Mouse (Mus musculus): ENCODE data around the gene Nudt19.
"Not testable (repeated sequence)": the region's sequence is repeated elsewhere in the genome, so short reads cannot be mapped to it uniquely, and the experiment has no call there.

Nudt19 gene

DNA sequence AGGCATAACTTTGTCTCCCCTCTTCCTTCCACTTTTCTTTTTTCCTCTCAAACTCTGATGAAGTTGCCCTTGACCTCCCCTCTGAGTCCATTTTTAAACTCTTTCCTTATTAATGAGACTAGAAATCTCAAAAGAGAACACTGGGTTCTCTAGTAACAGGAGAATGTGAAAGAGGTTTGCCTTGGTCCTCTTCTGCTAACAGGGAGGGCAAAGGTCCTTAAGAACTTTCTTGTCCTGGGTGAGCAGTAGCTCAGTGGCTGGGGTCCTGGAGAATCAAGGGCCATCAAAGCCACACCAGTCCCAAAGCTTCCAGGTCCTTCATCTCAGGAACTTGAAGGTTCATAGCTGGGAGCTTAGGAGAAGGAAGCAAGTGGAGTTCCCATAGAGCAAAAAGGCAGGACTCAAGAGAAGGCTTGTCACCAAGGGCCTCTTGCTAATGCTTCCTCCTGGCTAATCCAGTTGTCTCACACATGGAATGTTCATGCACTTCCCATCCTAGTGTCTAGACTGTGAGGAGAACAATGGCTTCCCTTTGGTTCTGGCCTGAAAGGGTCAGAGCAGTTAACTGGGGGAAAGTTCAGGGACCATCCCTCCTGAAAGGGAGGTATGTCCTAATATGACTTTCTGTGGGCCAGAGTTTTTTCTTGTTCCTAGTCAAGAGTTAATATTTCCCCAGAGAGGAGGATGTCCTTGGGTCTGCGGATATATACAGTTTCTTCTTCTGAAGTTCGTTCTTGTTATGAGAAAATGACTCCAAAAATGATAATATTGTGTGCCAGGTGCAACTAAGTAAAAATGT, 8.2 kb upstream of the Nudt19 start:
- peak; percentile 65 for DNase-seq

- no peak for DNase-seq
These were observed 7.0 kb upstream of the Nudt19 start for GRCm38 (mm10) chr7:35563071-35563470.

GRCm38 (mm10) chr7:35559838-35560237, 3.7 kb upstream of the Nudt19 start:
- no peak for DNase-seq

DNA sequence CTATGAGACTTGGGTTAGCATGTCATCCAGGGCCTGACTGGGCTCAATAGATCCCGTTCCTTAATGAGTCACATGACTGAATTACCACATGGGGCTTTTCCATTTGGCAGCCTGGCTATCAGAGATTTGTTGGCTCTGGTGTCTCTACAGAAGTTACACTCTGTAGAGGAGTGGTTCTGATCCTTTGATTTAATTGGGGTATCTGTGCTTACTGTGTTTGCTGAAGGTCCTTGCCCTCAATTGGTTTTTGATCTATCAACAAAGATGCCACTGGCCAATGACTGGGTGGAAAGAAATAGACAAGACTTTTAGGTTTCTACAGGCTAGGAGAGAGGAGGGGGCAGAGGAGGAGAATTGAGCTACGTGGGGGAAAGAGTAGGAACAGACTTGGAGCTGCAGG, 2.6 kb upstream of the Nudt19 start:
- no peak for DNase-seq

DNA sequence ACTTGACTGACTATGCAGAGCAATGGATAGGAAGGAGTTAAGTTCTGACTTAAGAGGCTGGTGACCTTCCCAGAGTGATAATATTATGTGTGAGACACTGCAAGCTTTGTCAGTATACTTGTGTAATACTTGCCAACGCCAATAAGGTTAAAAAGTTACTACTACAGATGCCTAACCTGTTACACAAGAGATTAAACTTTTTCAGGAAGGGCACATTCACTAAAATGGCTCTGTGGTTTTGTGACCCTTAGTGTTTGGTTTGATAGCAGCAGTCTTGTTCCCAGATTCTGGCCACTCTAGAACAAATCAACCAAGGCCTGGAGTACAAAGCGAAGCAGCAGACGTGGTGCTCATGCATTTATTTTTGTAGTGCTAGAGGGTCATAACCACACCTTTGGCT, 1.5 kb upstream of the Nudt19 start:
- peak; percentile 83 for DNase-seq

DNA sequence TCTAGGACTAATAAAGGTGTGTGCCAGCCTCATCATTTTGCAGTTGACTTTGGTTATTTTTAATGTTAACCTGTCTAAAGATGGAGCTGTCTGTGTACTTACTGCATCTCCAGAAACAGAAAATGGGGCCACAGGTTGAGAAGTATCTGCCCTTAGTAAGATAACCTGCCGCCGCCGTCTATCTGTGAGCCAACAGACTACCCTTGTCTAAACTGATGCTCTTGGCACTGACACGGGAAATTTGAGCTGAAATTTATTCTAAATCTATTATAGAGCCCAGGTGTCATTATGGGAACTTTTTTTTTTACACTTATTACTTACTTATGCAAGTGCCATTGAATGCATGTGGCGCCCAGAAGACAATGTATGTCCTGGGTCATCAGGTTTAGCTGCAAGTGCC, 801 bp upstream of the Nudt19 start:
- peak; percentile 22 for DNase-seq

GRCm38 (mm10) chr7:35555224-35556204, 590 bp downstream of the Nudt19 start:
- DNase-seq = peak; percentile 97

- DNase-seq = no peak
These were observed 1.4 kb downstream of the Nudt19 start for GRCm38 (mm10) chr7:35554605-35555175.

DNA sequence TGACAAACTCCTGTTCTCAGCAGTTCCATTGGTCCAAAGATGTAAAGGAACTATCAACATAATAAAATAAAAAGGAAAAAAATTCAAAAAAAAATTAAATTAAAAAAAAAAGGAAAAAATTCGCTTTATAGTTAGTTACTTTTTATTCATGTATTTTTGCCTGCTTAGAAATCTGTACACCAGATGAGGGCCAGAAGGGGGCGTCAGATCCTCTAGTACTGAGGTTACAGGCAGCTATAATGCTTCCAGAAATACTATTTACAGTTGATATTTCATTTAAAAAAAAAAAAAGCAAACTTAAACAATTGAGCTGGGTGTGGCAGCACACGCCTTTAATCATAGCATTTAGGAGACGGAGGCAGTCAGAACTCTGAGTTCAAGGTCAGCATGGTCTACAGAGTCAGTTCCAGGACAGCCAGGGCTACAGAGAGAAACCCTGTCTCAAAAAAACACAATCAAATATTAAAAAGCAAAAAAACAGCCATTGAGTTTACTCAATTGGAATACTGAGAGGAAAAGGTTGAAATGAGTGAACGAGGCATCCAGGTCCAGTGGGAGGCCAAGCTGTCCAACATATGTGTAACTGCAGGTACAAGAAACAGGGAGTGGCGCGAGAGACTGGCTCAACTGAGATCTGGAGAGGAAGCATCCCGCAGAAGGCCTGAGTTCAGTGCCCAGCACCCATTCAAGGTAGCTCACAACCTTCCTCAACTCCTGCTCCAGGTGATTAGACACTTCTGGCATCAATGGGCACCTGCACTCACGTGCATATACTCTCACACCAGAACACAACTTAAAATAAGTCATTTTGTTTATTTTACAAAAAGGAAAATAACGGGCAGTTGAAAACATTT, 2.1 kb downstream of the Nudt19 start:
- peak; percentile 66 for DNase-seq

GRCm38 (mm10) chr7:35545881-35546280, 10.2 kb downstream of the Nudt19 start:
- DNase-seq = peak; percentile 87

GRCm38 (mm10) chr7:35537562-35537961, 18.5 kb downstream of the Nudt19 start, which contains the start of gene Tdrd12:
Gene Tdrd12 (minus strand): TSS chr7:35537745.
- no peak for DNase-seq

GRCm38 (mm10) chr7:35535750-35536512, 20.2 kb downstream of the Nudt19 start:
- no peak for DNase-seq

DNA sequence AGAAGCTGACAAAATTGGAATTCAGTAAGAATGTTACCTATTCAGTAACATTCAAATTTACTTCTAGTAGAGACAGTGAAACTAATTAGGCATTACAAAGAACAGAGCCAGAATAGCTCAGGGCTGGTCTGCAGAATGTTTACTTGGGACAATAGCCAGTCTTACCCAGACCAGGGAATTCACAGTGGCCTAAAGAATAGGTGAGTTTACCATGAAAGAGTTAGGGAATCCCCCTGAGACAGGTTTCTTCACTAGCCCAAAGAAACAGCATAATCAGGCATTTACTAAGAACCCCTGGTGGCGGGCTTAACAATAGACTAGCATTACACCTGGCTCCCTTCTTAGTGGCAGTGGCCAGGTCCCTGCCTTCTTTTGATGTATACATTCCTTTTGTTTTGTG, 25.6 kb downstream of the Nudt19 start:
- DNase-seq = not testable (repeated sequence)

DNA sequence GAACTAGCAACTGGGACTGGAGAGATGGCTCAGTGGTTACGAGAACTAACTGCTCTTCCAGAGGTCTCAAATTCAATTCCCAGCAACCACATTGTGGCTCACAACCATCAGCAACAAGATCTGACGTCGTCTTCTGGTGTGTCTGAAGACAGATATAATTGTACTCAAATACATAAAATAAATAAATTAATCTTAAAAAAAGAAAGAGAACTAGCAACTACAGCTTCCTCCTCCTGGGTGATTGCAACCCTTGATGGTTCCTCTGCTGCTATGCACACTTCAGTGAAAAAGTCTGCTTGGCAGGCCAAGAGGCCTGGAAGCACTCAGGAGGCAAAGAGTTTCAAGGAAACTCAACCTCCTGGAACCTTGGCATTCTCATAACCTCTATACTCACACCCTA, 26.1 kb downstream of the Nudt19 start:
- DNase-seq = no peak

GRCm38 (mm10) chr7:35526795-35527194, 29.3 kb downstream of the Nudt19 start:
- no peak for DNase-seq

DNA sequence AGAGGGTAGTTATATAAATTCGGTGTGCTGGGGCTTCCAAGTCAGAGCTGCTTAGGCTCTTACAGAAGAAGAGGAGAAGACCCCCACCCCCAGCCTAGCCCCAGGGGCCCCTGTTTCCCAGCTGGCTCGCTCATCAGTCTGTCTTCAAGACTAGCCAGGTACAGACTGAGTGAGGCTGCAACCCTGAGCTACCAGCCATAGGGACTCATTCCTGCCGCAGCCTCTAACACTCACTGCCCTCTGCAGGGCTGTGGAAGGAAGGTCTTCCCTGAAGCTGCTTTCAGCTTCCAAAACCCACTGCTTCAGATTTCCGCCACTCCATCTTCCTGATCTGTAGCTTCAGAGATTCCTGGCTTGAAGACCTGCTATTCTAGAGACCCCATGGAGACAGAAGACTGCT, 54.1 kb downstream of the Nudt19 start:
- peak; percentile 17 for DNase-seq

GRCm38 (mm10) chr7:35497516-35497915, 58.6 kb downstream of the Nudt19 start:
- no peak for DNase-seq

Data from kidney, adult 9 months (tissue).